Mouse (Mus musculus) brain, embryonic 14.5 days (tissue): ENCODE measurements around the gene Nosip.

Experiments
- CTCF ChIP-seq: fragments of 200-500 bp; IDR thresholded peaks from 2 replicates; pipeline ENCODE4 v1.5.1; 2012; ENCODE audit warnings: inconsistent platforms, mild to moderate bottlenecking, moderate library complexity, borderline replicate concordance; ENCODE audit not compliant: insufficient read depth, insufficient read length; ENCODE audit errors: extremely low read depth
- POLR2A ChIP-seq: fragments of 200-500 bp; IDR thresholded peaks from 2 replicates; pipeline ENCODE4 v1.6.1; 2012; ENCODE audit warnings: mild to moderate bottlenecking, inconsistent platforms, borderline replicate concordance; ENCODE audit not compliant: poor library complexity, insufficient read depth, insufficient read length, severe bottlenecking; ENCODE audit errors: extremely low read depth

- peak; percentile 65 for TF ChIP-seq CTCF
- TF ChIP-seq POLR2A, result no peak
Measured at GRCm38 (mm10) chr7:45068000-45068318, 5.7 kb downstream of the Nosip start.
